Mouse (Mus musculus) ES-Bruce4 (cell line): Measurements from ENCODE around the gene Zfp445. TPM values are rescaled to one million over a fixed set of nuclear protein-coding genes. Genes with fewer than 3 reads are reported as not detected.

Experiments used
- H3K27ac ChIP-seq: 2 replicates; pipeline ENCODE4 v1.5.1; 2012; ENCODE audit warnings: low read length, inconsistent platforms; ENCODE audit not compliant: insufficient read depth
- H3K27me3 ChIP-seq: 2 replicates; pipeline ENCODE4 v1.6.1; 2012; ENCODE audit warnings: mild to moderate bottlenecking, low read length, inconsistent platforms; ENCODE audit not compliant: control insufficient read depth, poor library complexity, insufficient read depth, severe bottlenecking
- H3K36me3 ChIP-seq: 2 replicates; pipeline ENCODE4 v1.6.1; 2012; ENCODE audit warnings: inconsistent platforms, mild to moderate bottlenecking, low read length, moderate library complexity; ENCODE audit not compliant: control insufficient read depth, poor library complexity, insufficient read depth, severe bottlenecking
- H3K4me1 ChIP-seq: one replicate; pipeline ENCODE4 v1.8.1; 2011; ENCODE audit warnings: low read length; ENCODE audit not compliant: control insufficient read depth, insufficient read depth
- H3K4me3 ChIP-seq: 2 replicates; pipeline ENCODE4 v1.5.1; 2011; ENCODE audit warnings: low read depth, mild to moderate bottlenecking, low read length
- H3K9ac ChIP-seq: 2 replicates; pipeline ENCODE4 v1.6.1; 2012; ENCODE audit warnings: low read depth, mild to moderate bottlenecking, inconsistent platforms; ENCODE audit not compliant: poor library complexity, severe bottlenecking
- H3K9me3 ChIP-seq: replicated peaks from 2 replicates; pipeline ENCODE4 v1.6.1; 2012; ENCODE audit warnings: mild to moderate bottlenecking, low read length, inconsistent platforms; ENCODE audit not compliant: control insufficient read depth, poor library complexity, insufficient read depth, severe bottlenecking
- CTCF ChIP-seq: IDR thresholded peaks from one replicate; pipeline ENCODE4 v1.8.1; 2011; ENCODE audit warnings: low read depth, low read length
- EP300 ChIP-seq: IDR thresholded peaks from 2 replicates; pipeline ENCODE4 v1.6.1; 2011; ENCODE audit warnings: low read depth, low read length; ENCODE audit not compliant: insufficient read depth
- POLR2A ChIP-seq: IDR thresholded peaks from one replicate; pipeline ENCODE4 v1.8.1; 2011; ENCODE audit warnings: low read length; ENCODE audit not compliant: insufficient read depth
- polyA plus RNA-seq: library from polyadenylated mRNA; stranded (reverse); fragments of >200 nt; gene quantifications from 2 replicates; pipeline ENCODE4 v1.2.4, GENCODE M21; 2011; ENCODE audit warnings: low read depth; ENCODE audit not compliant: missing spikeins, insufficient read depth, insufficient read length

Zfp445 gene
- 92.4 and 107 TPM in 2 replicates for polyA plus RNA-seq

GRCm38 (mm10) chr9:122865697-122866166 lies at the start of gene Zfp445:
Gene Zfp445, minus strand, starts transcription at chr9:122866006.
- peaks cover 24% of the 10 kb centered on the region for H3K9me3 ChIP-seq
- no peaks in the 10 kb centered on the region for H3K4me1 ChIP-seq
- peak within 1 kb of the TSS; percentile 78 for H3K4me3 ChIP-seq
- H3K27ac ChIP-seq, result no peak within 1 kb of the TSS
- no peak for TF ChIP-seq CTCF
- no peak for TF ChIP-seq POLR2A
- no peak for TF ChIP-seq EP300
- peak within 1 kb of the TSS; percentile 74 for H3K9ac ChIP-seq
- peaks cover 16% of the 10 kb centered on the region for H3K36me3 ChIP-seq
- H3K27me3 ChIP-seq, result no peaks in the 10 kb centered on the region

GRCm38 (mm10) chr9:122902717-122903535 lies 37.1 kb upstream of the Zfp445 start:
- H3K4me3 ChIP-seq, result peak overlapping the region; percentile 68
- H3K9ac ChIP-seq, result no peak overlapping the region
- no peaks in the 10 kb centered on the region for H3K27me3 ChIP-seq
- H3K9me3 ChIP-seq, result no peaks in the 10 kb centered on the region
- TF ChIP-seq EP300 (0 out of 2 replicates have a peak, but pooled peaks have one; percentile 39), CTCF (no peak)
- no peaks in the 10 kb centered on the region for H3K4me1 ChIP-seq
- no peaks in the 10 kb centered on the region for H3K36me3 ChIP-seq
- H3K27ac ChIP-seq, result no peak overlapping the region

- Histone ChIP-seq H3K4me1 (no peaks in the 10 kb centered on the region), H3K9me3 (no peaks in the 10 kb centered on the region), H3K36me3 (no peaks in the 10 kb centered on the region), H3K9ac (no peak overlapping the region), H3K27me3 (no peaks in the 10 kb centered on the region), H3K27ac (no peak overlapping the region), H3K4me3 (no peak overlapping the region)
- TF ChIP-seq CTCF (no peak), EP300 (no peak), POLR2A (no peak)
Observed at GRCm38 (mm10) chr9:122901047-122901446, 35.2 kb upstream of the Zfp445 start.

GRCm38 (mm10) chr9:122886372-122887179 lies 20.8 kb upstream of the Zfp445 start:
- no peaks in the 10 kb centered on the region for H3K36me3 ChIP-seq
- H3K9me3 ChIP-seq, result no peaks in the 10 kb centered on the region
- no peak for TF ChIP-seq POLR2A
- TF ChIP-seq CTCF, result no peak
- no peak for TF ChIP-seq EP300
- peak overlapping the region; percentile 58 for H3K9ac ChIP-seq
- H3K27ac ChIP-seq, result no peak overlapping the region
- peak overlapping the region; percentile 99 for H3K4me3 ChIP-seq
- no peaks in the 10 kb centered on the region for H3K4me1 ChIP-seq
- no peaks in the 10 kb centered on the region for H3K27me3 ChIP-seq

- no peak within 1 kb of the TSS for H3K4me3 ChIP-seq
- TF ChIP-seq EP300 (no peak), POLR2A (no peak), CTCF (no peak)
- no peaks in the 10 kb centered on the region for H3K4me1 ChIP-seq
- no peaks in the 10 kb centered on the region for H3K9me3 ChIP-seq
- H3K27ac ChIP-seq, result no peak within 1 kb of the TSS
- H3K27me3 ChIP-seq, result no peaks in the 10 kb centered on the region; the same call in 1 of the 2 replicates
- no peak within 1 kb of the TSS for H3K9ac ChIP-seq
- H3K36me3 ChIP-seq, result no peaks in the 10 kb centered on the region
Observed at GRCm38 (mm10) chr9:122885385-122885784, 19.6 kb upstream of the Zfp445 start, which contains the start of gene Zkscan7. Gene Zkscan7, plus strand, starts transcription at chr9:122885685.
